Mouse (Mus musculus) embryonic facial prominence, embryonic 10.5 days (tissue): ENCODE measurements around the gene Mia2. TPM values are rescaled to one million over a fixed set of nuclear protein-coding genes. Genes with fewer than 3 reads are reported as not detected.

Experiments used
- DNase-seq: peaks from one replicate; pipeline ENCODE4 v3.0.0-alpha.2; 2017; ENCODE audit warnings: low spot score
- H3K27ac ChIP-seq: fragments of 300-500 bp; sonication (generic); replicated peaks from 2 replicates; pipeline ENCODE4 v1.5.1; 2016; ENCODE audit warnings: mild to moderate bottlenecking
- H3K27me3 ChIP-seq: fragments of 300-500 bp; sonication (generic); replicated peaks from 2 replicates; pipeline ENCODE4 v1.6.1; 2016; ENCODE audit warnings: low read depth, mild to moderate bottlenecking; ENCODE audit not compliant: poor library complexity, severe bottlenecking
- H3K36me3 ChIP-seq: fragments of 300-500 bp; sonication (generic); replicated peaks from 2 replicates; pipeline ENCODE4 v1.6.1; 2016; ENCODE audit warnings: mild to moderate bottlenecking, moderate library complexity
- H3K4me1 ChIP-seq: fragments of 300-500 bp; sonication (generic); 2 replicates; pipeline ENCODE4 v1.6.1; 2016
- H3K4me3 ChIP-seq: fragments of 300-500 bp; sonication (generic); 2 replicates; pipeline ENCODE4 v1.5.1; 2016; ENCODE audit warnings: mild to moderate bottlenecking, moderate library complexity
- H3K9me3 ChIP-seq: fragments of 300-500 bp; sonication (generic); 2 replicates; pipeline ENCODE4 v1.6.1; 2016; ENCODE audit warnings: mild to moderate bottlenecking
- WGBS: fragments of 180-500 bp; shearing (Covaris S2); methylation state at CpG from one replicate; pipeline ENCODE4 v1.1.7; 2016; 5-methylcytosine and 5-hydroxymethylcytosine counted together
- polyA plus RNA-seq: library from polyadenylated mRNA; unstranded; fragments of >200 nt; fragmentation: Nextera tagmentation; extraction: Ambion mirVana; gene quantifications from 2 replicates; pipeline ENCODE4 v1.2.1, GENCODE M21; 2016

Gene Mia2
- polyA plus RNA-seq, 1 experiment from 2014 or later = 45.2 TPM

GRCm38 (mm10) chr12:59117184-59117583 lies 21.6 kb downstream of the Mia2 start:
- Histone ChIP-seq H3K4me1 (no peaks in the 10 kb centered on the region), H3K36me3 (no peaks in the 10 kb centered on the region), H3K9me3 (no peaks in the 10 kb centered on the region), H3K4me3 (no peak overlapping the region), H3K27ac (no peak overlapping the region), H3K27me3 (no peaks in the 10 kb centered on the region)
- WGBS = 90% methylated on average over 3 of the region's 3 CpGs
- no peak for DNase-seq

- H3K9me3 ChIP-seq = no peaks in the 10 kb centered on the region
- DNase-seq = no peak
- no peaks in the 10 kb centered on the region for H3K36me3 ChIP-seq
- H3K27me3 ChIP-seq = no peaks in the 10 kb centered on the region
- no peak overlapping the region for H3K27ac ChIP-seq
- peaks cover 11% of the 10 kb centered on the region for H3K4me1 ChIP-seq
- WGBS = 86% methylated on average over 2 of the region's 2 CpGs
- H3K4me3 ChIP-seq = no peak overlapping the region
Measured at GRCm38 (mm10) chr12:59125426-59125825, 29.8 kb downstream of the Mia2 start.

DNA sequence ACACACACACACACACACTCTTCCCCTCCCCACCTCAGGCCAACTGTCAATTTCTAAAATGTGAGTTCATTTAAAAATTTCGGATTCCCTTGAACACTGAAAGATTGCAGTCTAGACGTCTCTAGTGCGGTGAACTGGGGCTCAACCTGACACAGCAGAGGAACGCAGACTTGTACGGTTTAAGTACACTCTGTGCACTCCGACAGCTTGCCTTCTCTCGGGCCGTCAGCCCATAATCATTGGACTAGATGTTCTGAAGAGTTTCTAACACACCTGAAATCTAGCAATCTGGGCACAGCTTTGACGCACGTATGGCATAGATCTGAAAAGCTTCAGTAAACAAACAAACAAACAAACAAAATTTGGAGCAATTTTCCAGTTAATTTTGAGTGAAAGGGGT lies 32.9 kb downstream of the Mia2 start:
- Histone ChIP-seq H3K4me3 (no peak overlapping the region), H3K27me3 (no peaks in the 10 kb centered on the region), H3K9me3 (no peaks in the 10 kb centered on the region), H3K4me1 (peaks cover 28% of the 10 kb centered on the region), H3K36me3 (no peaks in the 10 kb centered on the region), H3K27ac (no peak overlapping the region)
- 82% methylated on average over 10 of the region's 10 CpGs for WGBS
- DNase-seq = no peak

- 60% methylated on average over 7 of the region's 7 CpGs for WGBS
- H3K27me3 ChIP-seq = no peaks in the 10 kb centered on the region
- peaks cover 28% of the 10 kb centered on the region for H3K4me1 ChIP-seq
- DNase-seq = no peak
- 0 out of 2 replicates have a peak, but pooled peaks cover 3% of the 10 kb centered on the region for H3K36me3 ChIP-seq
- no peaks in the 10 kb centered on the region for H3K9me3 ChIP-seq
- H3K27ac ChIP-seq = no peak overlapping the region
- no peak overlapping the region for H3K4me3 ChIP-seq
Measured at GRCm38 (mm10) chr12:59129038-59129437, 33.4 kb downstream of the Mia2 start.

DNA sequence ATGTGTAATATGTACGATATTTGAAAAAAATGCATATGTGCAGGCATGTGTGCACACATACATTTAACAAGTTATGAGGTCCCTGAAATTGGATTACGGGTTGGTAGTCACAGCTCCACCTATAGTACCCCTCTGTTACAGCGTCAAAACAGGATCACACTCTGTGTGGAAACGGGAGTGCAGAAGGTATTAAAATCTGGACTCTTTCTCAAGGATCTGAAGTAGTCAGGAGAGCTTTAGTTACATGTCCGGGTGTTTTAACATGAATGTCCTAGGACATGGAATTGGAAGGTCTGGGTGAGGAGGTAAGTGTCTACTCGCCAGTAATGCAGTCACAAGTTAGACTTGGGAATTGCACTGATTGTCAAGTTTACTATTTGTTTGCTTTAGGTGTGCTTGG lies 34.0 kb downstream of the Mia2 start:
- peaks cover 28% of the 10 kb centered on the region for H3K4me1 ChIP-seq
- H3K4me3 ChIP-seq = peak overlapping the region; percentile 83
- WGBS = 23% methylated on average over 6 of the region's 6 CpGs
- DNase-seq = peak; percentile 54
- H3K36me3 ChIP-seq = peaks cover 8% of the 10 kb centered on the region; the same call in 1 of the 2 replicates
- no peaks in the 10 kb centered on the region for H3K27me3 ChIP-seq
- no peaks in the 10 kb centered on the region for H3K9me3 ChIP-seq
- H3K27ac ChIP-seq = no peak overlapping the region

GRCm38 (mm10) chr12:59130249-59130648 lies 34.6 kb downstream of the Mia2 start:
- no peaks in the 10 kb centered on the region for H3K9me3 ChIP-seq
- peaks cover 28% of the 10 kb centered on the region for H3K4me1 ChIP-seq
- H3K27me3 ChIP-seq = no peaks in the 10 kb centered on the region
- WGBS = 25% methylated on average over 3 of the region's 3 CpGs
- H3K4me3 ChIP-seq = peak overlapping the region; percentile 83
- H3K27ac ChIP-seq = peak overlapping the region; percentile 97
- H3K36me3 ChIP-seq = peaks cover 13% of the 10 kb centered on the region; the same call in 1 of the 2 replicates
- peak; percentile 21 for DNase-seq

GRCm38 (mm10) chr12:59130651-59131577 lies 35.3 kb downstream of the Mia2 start:
- peak; percentile 96 for DNase-seq
- Histone ChIP-seq H3K27ac (peak overlapping the region; percentile 97), H3K36me3 (peaks cover 19% of the 10 kb centered on the region; the same call in 1 of the 2 replicates), H3K9me3 (no peaks in the 10 kb centered on the region), H3K4me1 (peaks cover 28% of the 10 kb centered on the region), H3K4me3 (peak overlapping the region; percentile 83), H3K27me3 (no peaks in the 10 kb centered on the region)
- under 1% methylated on average over 100 of the region's 100 CpGs for WGBS

DNA sequence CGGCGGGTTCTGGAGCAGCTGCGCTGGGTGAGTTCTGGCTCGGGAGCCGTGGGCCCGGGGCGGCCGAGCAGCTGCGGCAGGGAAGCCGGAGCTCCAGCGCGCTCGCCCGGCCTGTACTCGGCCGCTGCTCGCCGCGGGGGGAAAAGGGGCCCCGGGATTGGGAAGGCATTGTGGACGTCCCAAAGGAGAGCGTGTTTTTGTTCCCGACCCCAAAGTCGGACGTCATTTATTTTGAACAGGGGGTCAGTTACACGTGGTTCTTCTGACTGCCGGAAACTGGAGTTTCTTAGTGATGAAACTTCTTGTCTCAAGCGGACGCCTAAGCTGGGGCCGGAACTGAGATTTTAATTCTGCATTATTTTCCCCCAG lies 36.0 kb downstream of the Mia2 start:
- Histone ChIP-seq H3K4me1 (peaks cover 28% of the 10 kb centered on the region), H3K4me3 (peak overlapping the region; percentile 83), H3K27ac (peak overlapping the region; percentile 97), H3K9me3 (no peaks in the 10 kb centered on the region), H3K27me3 (no peaks in the 10 kb centered on the region), H3K36me3 (peaks cover 24% of the 10 kb centered on the region)
- DNase-seq = no peak
- WGBS = under 1% methylated on average over 29 of the region's 30 CpGs

GRCm38 (mm10) chr12:59132462-59132861 lies 36.9 kb downstream of the Mia2 start:
- Histone ChIP-seq H3K4me1 (peaks cover 28% of the 10 kb centered on the region), H3K9me3 (no peaks in the 10 kb centered on the region), H3K4me3 (peak overlapping the region; percentile 83), H3K27ac (no peak overlapping the region), H3K36me3 (peaks cover 32% of the 10 kb centered on the region), H3K27me3 (no peaks in the 10 kb centered on the region)
- DNase-seq = no peak
- WGBS = 59% methylated on average over 3 of the region's 3 CpGs

DNA sequence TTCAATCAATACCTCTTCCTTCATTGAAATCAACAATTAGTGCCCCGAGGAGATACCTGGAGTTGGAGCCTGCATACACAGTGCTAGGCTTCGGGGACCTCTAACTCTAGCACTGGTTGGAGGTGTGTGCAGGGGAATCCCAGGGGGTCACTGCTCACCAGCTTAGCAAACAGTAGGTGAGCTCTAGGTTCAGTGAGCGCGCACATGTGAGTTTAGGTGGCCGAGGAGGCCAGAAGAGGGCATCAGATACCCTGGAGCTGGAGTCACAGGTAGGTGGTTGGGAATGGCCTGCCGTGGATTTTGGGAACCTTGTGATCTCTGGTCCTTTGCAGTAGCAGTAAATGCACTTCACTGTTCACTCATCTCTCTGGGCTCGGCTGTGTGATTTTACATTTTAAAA lies 37.3 kb downstream of the Mia2 start:
- no peaks in the 10 kb centered on the region for H3K9me3 ChIP-seq
- H3K36me3 ChIP-seq = peaks cover 36% of the 10 kb centered on the region
- H3K27ac ChIP-seq = no peak overlapping the region
- no peaks in the 10 kb centered on the region for H3K27me3 ChIP-seq
- H3K4me3 ChIP-seq = peak overlapping the region; percentile 83
- peaks cover 28% of the 10 kb centered on the region for H3K4me1 ChIP-seq
- WGBS = 81% methylated on average over 7 of the region's 7 CpGs
- no peak for DNase-seq

- WGBS = 89% methylated on average over 10 of the region's 10 CpGs
- Histone ChIP-seq H3K4me1 (peaks cover 28% of the 10 kb centered on the region), H3K27ac (no peak overlapping the region), H3K9me3 (no peaks in the 10 kb centered on the region), H3K27me3 (no peaks in the 10 kb centered on the region), H3K36me3 (peaks cover 41% of the 10 kb centered on the region), H3K4me3 (no peak overlapping the region)
- DNase-seq = no peak
Measured at GRCm38 (mm10) chr12:59133437-59133999, 37.9 kb downstream of the Mia2 start.

- peaks cover 57% of the 10 kb centered on the region for H3K36me3 ChIP-seq
- H3K4me3 ChIP-seq = no peak overlapping the region
- H3K4me1 ChIP-seq = peaks cover 20% of the 10 kb centered on the region
- 93% methylated on average over 4 of the region's 4 CpGs for WGBS
- H3K27me3 ChIP-seq = no peaks in the 10 kb centered on the region
- no peak for DNase-seq
- H3K27ac ChIP-seq = no peak overlapping the region
- no peaks in the 10 kb centered on the region for H3K9me3 ChIP-seq
Measured at GRCm38 (mm10) chr12:59135096-59135495, 39.5 kb downstream of the Mia2 start.
